Mouse (Mus musculus): ENCODE results near the gene H2-Ob.
"Not testable (repeated sequence)": the region's sequence is repeated elsewhere in the genome, so short reads cannot be mapped to it uniquely, and the experiment has no call there.

- TF ChIP-seq CTCF (conservative IDR thresholded peaks at IDR 0.05; ENCODE audit: insufficient read depth, insufficient read length, low read depth, low read length); POLR2A (IDR thresholded peaks at IDR 0.05; ENCODE audit: low read depth, low read length): not testable (repeated sequence)
Measured at GRCm38 (mm10) chr17:34225911-34226310, 12.8 kb upstream of the H2-Ob start.

Measured in kidney, adult 2 months (tissue).